Mouse (Mus musculus): ENCODE data around the gene Wnt1. TPM values are rescaled to one million over a fixed set of nuclear protein-coding genes. Genes with fewer than 3 reads are reported as not detected.
A peak's percentile ranks its signal among the peaks of the same experiment; 100 is the strongest.

Gene Wnt1
- polyA plus RNA-seq, 1 experiment from 2014 or later: not detected

DNA sequence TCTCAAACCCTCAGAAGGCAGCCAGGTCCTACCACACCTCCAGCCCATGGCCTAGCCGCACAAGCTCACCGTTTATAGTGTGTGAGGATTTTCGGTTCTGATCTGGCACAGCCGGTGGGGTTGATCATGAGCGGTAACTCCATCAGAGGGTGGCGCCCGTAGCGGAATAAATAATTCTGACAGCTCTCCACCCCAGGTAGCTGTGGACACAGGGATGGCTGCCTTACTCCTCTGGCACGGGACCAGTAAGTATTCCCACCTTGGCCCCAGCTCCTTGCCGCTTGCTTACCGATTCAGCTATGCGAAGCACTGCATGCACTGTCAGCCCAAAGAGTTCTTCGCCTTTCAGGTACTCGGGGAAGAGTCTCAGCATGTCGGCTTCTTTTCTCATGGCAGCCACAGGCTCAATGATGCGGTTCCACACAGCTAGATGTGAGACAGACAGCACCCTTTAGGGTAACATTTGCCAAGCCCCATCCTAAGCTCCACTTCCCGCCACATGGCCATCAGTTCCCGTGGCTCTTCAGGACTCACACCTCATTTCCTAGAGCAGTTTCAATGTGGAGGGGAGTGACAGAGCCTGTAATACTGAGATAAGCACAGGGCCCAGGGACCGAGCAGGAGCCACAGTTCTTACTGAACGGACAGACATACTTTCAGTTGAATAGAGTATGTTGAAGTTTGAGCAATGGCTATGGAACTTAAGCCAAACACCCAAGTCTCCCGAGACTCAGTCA, 47.5 kb downstream of the Wnt1 start:
- H3K27me3 ChIP-seq (ENCODE audit: low read depth, poor library complexity, severe bottlenecking): no peaks in the 10 kb centered on the region
- WGBS: 94% methylated on average over 21 of the region's 21 CpGs
- peaks cover 3% of the 10 kb centered on the region; the same call in 1 of the 2 replicates for H3K4me1 ChIP-seq
- no peak overlapping the region for H3K27ac ChIP-seq
- DNase-seq (ENCODE audit: low spot score): no peak
- H3K4me3 ChIP-seq: no peak overlapping the region
- no peaks in the 10 kb centered on the region for H3K9me3 ChIP-seq (replicated peaks)
- H3K36me3 ChIP-seq: peaks cover 97% of the 10 kb centered on the region

DNA sequence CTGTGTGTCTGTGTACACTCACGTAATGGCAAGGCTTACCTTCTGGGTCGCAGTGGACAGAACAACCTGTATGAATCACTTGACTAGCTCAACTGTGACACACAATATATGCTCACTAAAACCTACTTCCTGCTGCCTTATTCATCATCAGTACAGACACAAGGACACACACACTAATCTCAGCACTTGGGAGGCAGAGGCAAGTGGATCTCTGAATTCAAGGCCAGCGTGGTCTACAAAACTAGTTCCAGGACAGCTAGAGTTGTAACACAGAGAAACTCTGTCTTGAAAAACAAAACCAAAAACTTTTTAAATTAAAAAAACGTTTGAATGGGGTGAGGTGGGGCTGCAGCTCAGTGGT, 48.1 kb downstream of the Wnt1 start:
- H3K4me3 ChIP-seq: no peak overlapping the region
- H3K9me3 ChIP-seq (replicated peaks): no peaks in the 10 kb centered on the region
- H3K36me3 ChIP-seq: peaks cover 100% of the 10 kb centered on the region
- WGBS: 81% methylated on average over 4 of the region's 4 CpGs
- H3K27me3 ChIP-seq (ENCODE audit: low read depth, poor library complexity, severe bottlenecking): no peaks in the 10 kb centered on the region
- 0 out of 2 replicates have a peak, but pooled peaks cover 3% of the 10 kb centered on the region for H3K4me1 ChIP-seq
- DNase-seq (ENCODE audit: low spot score): no peak
- H3K27ac ChIP-seq: no peak overlapping the region

DNA sequence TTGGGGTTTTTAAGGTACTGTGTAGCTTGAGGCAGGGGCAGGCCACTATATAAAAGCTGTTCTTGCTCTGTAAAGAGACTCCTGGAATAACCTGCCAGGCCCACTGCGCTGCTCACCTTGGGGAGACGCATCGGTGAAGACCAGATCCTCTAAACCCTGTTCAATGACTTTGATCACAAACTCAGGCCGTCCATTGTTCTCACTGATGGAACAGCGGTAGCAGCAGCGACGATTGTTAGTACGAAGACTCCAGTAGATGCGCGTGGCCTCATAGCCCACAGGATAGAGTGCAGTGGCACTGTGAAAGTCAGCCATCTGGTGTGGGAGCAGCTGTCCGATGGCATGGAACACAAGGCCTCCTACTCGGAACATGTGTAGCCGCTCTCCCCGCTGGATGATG, 49.5 kb downstream of the Wnt1 start:
- WGBS: 95% methylated on average over 14 of the region's 14 CpGs
- Histone ChIP-seq H3K27me3 (ENCODE audit: low read depth, poor library complexity, severe bottlenecking) (no peaks in the 10 kb centered on the region), H3K9me3 (replicated peaks) (no peaks in the 10 kb centered on the region), H3K36me3 (peaks cover 100% of the 10 kb centered on the region), H3K4me1 (no peaks in the 10 kb centered on the region), H3K4me3 (no peak overlapping the region), H3K27ac (no peak overlapping the region)
- DNase-seq (ENCODE audit: low spot score): no peak

DNA sequence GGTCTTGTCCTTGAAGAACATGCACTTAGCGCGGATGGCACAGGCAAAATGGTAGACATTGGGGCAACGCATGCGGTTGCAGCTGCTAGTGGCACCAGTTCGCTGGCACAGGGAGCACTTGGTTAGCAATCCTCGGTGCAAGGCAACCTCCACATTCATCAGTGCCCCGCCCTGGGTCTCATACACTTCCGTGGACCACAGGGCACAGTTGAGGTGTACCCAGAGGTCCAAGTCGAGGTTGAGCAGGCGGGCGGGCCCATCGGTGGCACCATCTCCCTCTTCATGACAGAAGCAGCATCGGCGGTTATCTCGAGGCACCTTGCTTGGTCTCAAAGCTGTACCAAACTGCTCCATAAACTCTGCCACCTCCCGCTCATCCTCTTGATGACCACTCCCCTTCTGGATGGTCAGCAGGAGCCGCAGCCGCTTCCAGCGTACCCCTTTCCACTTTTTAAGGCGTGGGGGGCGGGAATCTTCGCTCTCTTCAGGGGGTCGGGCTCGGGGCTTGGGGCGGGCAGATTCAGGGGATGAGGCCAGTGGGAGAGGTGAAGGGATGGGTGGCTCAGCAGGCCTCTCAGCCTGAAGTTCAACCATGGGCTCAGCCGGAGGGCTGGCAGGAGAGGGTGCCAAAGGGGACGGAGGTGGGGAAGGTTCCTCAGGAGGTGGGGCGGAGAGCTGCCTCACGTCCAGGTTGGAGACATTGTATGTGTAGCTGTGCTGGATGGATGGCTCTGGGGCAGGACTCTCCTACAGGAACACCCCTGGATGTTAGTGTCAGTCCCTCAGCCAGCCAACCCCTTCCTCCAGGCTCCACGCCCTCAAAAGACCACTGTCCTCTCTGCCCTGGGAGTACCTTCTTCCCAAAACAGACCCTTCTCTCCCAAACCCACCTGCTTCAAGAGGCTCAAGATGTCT, 50.3 kb downstream of the Wnt1 start:
- DNase-seq (ENCODE audit: low spot score): peak; percentile 27
- no peaks in the 10 kb centered on the region for H3K9me3 ChIP-seq (replicated peaks)
- H3K4me1 ChIP-seq: no peaks in the 10 kb centered on the region
- H3K36me3 ChIP-seq: peaks cover 100% of the 10 kb centered on the region
- 95% methylated on average over 30 of the region's 30 CpGs for WGBS
- no peak overlapping the region for H3K4me3 ChIP-seq
- H3K27ac ChIP-seq: no peak overlapping the region
- no peaks in the 10 kb centered on the region for H3K27me3 ChIP-seq (ENCODE audit: low read depth, poor library complexity, severe bottlenecking)

Other genes with a start within 250 kb of the Wnt1 start
- gene Ccnt1, start 218.9 kb upstream of the Wnt1 start, polyA plus RNA-seq (2016; fragmentation: Nextera tagmentation; extraction: Ambion mirVana): 60.7 and 68.0 TPM in 2 replicates
- 0.28 TPM in 1 of 2 replicates, not detected in the other for gene 4930415O20Rik, start 218.9 kb upstream of the Wnt1 start, polyA plus RNA-seq (2016; fragmentation: Nextera tagmentation; extraction: Ambion mirVana)
- gene Adcy6, start 179.8 kb upstream of the Wnt1 start, polyA plus RNA-seq (2016; fragmentation: Nextera tagmentation; extraction: Ambion mirVana): 15.7 and 16.5 TPM in 2 replicates
- 16.6 and 24.2 TPM in 2 replicates for gene Cacnb3, start 159.0 kb upstream of the Wnt1 start, polyA plus RNA-seq (2016; fragmentation: Nextera tagmentation; extraction: Ambion mirVana)
- 21.8 and 25.4 TPM in 2 replicates for gene Ddx23, start 127.0 kb upstream of the Wnt1 start, polyA plus RNA-seq (2016; fragmentation: Nextera tagmentation; extraction: Ambion mirVana)
- 0.38 and 0.62 TPM in 2 replicates for gene Rnd1, start 112.4 kb upstream of the Wnt1 start, polyA plus RNA-seq (2016; fragmentation: Nextera tagmentation; extraction: Ambion mirVana)
- gene Ccdc65, start 81.7 kb upstream of the Wnt1 start, polyA plus RNA-seq (2016; fragmentation: Nextera tagmentation; extraction: Ambion mirVana): 0.34 and 0.64 TPM in 2 replicates
- gene Fkbp11, start 61.7 kb upstream of the Wnt1 start, polyA plus RNA-seq (2016; fragmentation: Nextera tagmentation; extraction: Ambion mirVana): 26.8 and 28.9 TPM in 2 replicates
- gene Arf3, start 26.6 kb upstream of the Wnt1 start, polyA plus RNA-seq (2016; fragmentation: Nextera tagmentation; extraction: Ambion mirVana): 44.3 and 49.1 TPM in 2 replicates
- 0.62 and 0.99 TPM in 2 replicates for gene Wnt10b, start 11.7 kb upstream of the Wnt1 start, polyA plus RNA-seq (2016; fragmentation: Nextera tagmentation; extraction: Ambion mirVana)
- not detected in 2 replicates for gene Ddn, start 19.6 kb downstream of the Wnt1 start, polyA plus RNA-seq (2016; fragmentation: Nextera tagmentation; extraction: Ambion mirVana)
- gene Prkag1, start 41.7 kb downstream of the Wnt1 start, polyA plus RNA-seq (2016; fragmentation: Nextera tagmentation; extraction: Ambion mirVana): 92.3 and 97.7 TPM in 2 replicates
- 12.6 and 13.6 TPM in 2 replicates for gene Kmt2d, start 81.3 kb downstream of the Wnt1 start, polyA plus RNA-seq (2016; fragmentation: Nextera tagmentation; extraction: Ambion mirVana)
- 27.9 and 34.3 TPM in 2 replicates for gene Rhebl1, start 104.7 kb downstream of the Wnt1 start, polyA plus RNA-seq (2016; fragmentation: Nextera tagmentation; extraction: Ambion mirVana)
- gene Dhh, start 108.7 kb downstream of the Wnt1 start, polyA plus RNA-seq (2016; fragmentation: Nextera tagmentation; extraction: Ambion mirVana): 0.40 and 0.46 TPM in 2 replicates
- gene Lmbr1l, start 128.4 kb downstream of the Wnt1 start, polyA plus RNA-seq (2016; fragmentation: Nextera tagmentation; extraction: Ambion mirVana): 23.9 and 28.3 TPM in 2 replicates
- gene Tuba1b, start 144.7 kb downstream of the Wnt1 start, polyA plus RNA-seq (2016; fragmentation: Nextera tagmentation; extraction: Ambion mirVana): 2,301 and 2,452 TPM in 2 replicates
- not detected in 2 replicates for gene Gm49450, start 163.7 kb downstream of the Wnt1 start, polyA plus RNA-seq (2016; fragmentation: Nextera tagmentation; extraction: Ambion mirVana)
- 1,294 and 1,475 TPM in 2 replicates for gene Tuba1a, start 163.8 kb downstream of the Wnt1 start, polyA plus RNA-seq (2016; fragmentation: Nextera tagmentation; extraction: Ambion mirVana)
- 133 and 138 TPM in 2 replicates for gene Tuba1c, start 240.0 kb downstream of the Wnt1 start, polyA plus RNA-seq (2016; fragmentation: Nextera tagmentation; extraction: Ambion mirVana)